Mouse (Mus musculus) cerebellum, adult 2 months (tissue): Measurements from ENCODE around the gene Gipc3.

ENCODE experiments used
- CTCF ChIP-seq: fragments of 200-500 bp; IDR thresholded peaks from 2 replicates; pipeline ENCODE4 v1.5.1; 2011; ENCODE audit warnings: low read depth, mild to moderate bottlenecking, control low read depth, low read length, moderate library complexity, borderline replicate concordance; ENCODE audit not compliant: insufficient read depth
- POLR2A ChIP-seq: fragments of 200-500 bp; IDR thresholded peaks from 2 replicates; pipeline ENCODE4 v1.6.1; 2011; ENCODE audit warnings: low read length, control low read depth, borderline replicate concordance; ENCODE audit not compliant: insufficient read depth

- TF ChIP-seq CTCF (no peak), POLR2A (no peak)
Observed at GRCm38 (mm10) chr10:81342686-81343505, at the start of gene Gipc3.
